Mouse (Mus musculus) urinary bladder, postnatal 25 days (tissue): ENCODE data around the gene Pdhb.
"Not testable (repeated sequence)": the region's sequence is repeated elsewhere in the genome, so short reads cannot be mapped to it uniquely, and the experiment has no call there.

Experiments used
- DNase-seq: peaks from one replicate; pipeline ENCODE4 v3.0.0; 2022; ENCODE audit warnings: low spot score

Pdhb gene

DNA sequence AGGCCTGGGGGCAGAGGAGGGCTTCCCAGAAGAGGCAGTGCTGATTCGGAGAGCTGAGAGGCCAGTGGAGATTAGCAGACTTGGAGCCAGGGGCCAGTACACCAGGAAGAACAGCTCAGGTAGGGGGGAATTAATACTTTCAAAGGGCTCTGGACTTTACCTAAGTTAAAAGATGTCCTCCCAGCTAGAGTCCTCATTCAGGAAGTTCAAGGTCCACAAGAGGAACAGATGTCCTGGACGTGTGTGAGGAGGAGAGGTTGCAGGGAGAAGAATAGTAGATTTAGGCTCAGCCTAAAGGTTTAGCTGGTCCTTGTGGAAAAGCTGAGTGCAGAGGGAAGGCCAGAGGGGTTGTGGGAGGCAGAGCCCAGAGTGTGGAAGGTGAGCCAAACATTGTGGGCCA, 38.6 kb downstream of the Pdhb start:
- no peak for DNase-seq

- no peak for DNase-seq
These were observed 40.0 kb downstream of the Pdhb start for GRCm38 (mm10) chr14:8132789-8133188.

DNA sequence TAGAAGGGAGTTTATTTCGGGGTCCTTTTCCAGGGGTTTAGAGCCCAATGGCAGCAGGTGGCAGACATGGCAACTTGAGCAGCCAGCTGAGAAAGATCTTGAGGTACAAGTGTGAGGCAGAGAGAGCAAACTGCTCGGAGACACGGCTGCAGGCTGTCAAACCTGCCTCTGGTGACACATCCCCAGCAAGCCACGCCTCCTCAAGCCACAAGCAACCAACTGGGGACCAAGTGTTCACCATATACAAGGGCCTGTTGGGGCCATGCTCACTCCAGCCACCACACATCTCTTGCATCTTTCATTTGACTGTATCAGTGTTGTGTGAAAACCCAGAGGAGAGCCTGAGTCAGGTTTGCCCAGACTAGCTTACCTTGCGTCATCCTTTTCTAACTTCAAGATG, 44.9 kb downstream of the Pdhb start:
- no peak for DNase-seq

- DNase-seq: no peak
These were observed 48.6 kb downstream of the Pdhb start for GRCm38 (mm10) chr14:8124046-8124881.

- DNase-seq: not testable (repeated sequence)
These were observed 49.2 kb downstream of the Pdhb start for GRCm38 (mm10) chr14:8123611-8124010.

GRCm38 (mm10) chr14:8123141-8123540, 49.7 kb downstream of the Pdhb start:
- no peak for DNase-seq

DNA sequence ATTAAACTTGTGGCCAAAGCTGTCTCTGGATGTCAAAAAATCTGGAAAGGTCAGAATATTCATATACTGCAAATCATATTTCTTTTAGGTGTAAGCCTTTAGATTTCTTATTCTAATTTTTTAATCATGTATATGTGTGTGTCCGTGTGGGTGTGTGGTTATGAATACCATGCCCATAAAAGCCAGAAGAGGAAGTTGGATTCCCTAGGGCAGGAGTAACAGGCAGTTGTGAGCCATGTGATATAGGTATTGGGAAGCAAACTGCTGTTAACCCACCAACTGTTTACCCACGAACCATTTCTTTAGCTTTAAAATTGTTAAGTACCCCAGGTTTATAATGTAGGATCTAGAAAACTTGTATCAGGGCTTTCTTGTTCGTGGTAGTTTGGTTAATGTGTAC, 52.9 kb downstream of the Pdhb start:
- no peak for DNase-seq

GRCm38 (mm10) chr14:8119454-8119853, 53.4 kb downstream of the Pdhb start:
- no peak for DNase-seq

DNA sequence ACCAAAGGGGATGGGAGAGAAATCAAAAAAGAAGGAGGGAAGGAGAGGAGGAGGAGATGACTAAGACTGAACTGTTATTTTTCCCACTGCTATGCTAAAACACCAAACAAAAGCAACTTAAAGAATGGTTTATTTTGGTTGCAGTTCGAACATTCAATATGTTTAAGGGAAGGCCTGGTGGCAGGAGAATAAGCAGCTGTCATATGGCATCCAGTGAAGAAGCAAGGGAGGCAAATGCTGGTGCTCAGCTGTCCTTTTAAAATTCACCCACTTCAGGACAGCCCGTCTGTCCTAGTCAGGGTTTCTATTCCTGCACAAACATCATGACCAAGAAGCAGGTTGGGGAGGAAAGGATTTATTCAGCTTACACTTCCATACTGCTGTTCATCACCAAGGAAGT, 55.5 kb downstream of the Pdhb start:
- DNase-seq: no peak
